8 mouse cellular contexts compared by ENCODE assay signal in the genomic region with DNA sequence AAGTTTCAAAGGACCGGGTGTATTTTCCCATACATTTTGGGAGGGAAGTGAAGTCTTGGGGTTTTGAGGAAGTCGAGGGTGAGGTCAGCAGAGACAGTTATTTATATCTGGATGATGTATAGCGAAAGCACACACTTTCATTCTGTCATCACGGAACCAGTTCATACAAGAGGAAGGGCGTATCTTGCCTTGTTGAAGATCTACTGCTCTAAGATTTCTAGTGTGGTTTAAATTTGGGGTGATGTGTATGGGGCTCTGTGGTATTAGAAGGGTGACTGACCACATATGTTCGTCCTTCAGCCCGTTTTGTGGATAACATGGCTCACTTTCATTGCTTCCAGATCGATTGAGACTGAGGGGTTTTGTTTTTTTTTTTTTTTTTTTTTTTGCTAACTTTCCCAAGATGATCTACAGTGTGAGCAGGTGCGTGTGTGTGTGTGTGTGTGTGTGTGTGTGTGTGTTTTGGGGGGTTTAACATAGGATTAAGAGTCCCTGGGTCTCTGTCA.
DNase-seq lines count a peak whose midpoint lies in the region; ATAC-seq and TF ChIP-seq lines count a peak whose summit lies in the region.

No protein-coding gene starts in this region.

- 72% methylated on average over 9 of the region's 9 CpGs for WGBS in neural tube, embryonic 12.5 days
- WGBS in forebrain, postnatal 0 days, result 77% methylated on average over 9 of the region's 9 CpGs
- 17% methylated on average over 9 of the region's 9 CpGs for WGBS in liver, embryonic 16.5 days (ENCODE audit: insufficient replicate concordance)
- 24% methylated on average over 9 of the region's 9 CpGs for WGBS in stomach, embryonic 16.5 days

- no peak overlapping the region for H3K27ac ChIP-seq in neural tube, embryonic 12.5 days
- no peak overlapping the region; the same call in 1 of the 2 replicates for H3K27ac ChIP-seq in forebrain, postnatal 0 days (ENCODE audit: low read depth, low read length)
- H3K27ac ChIP-seq in liver, embryonic 16.5 days (ENCODE audit: low read length), result peak overlapping the region; percentile 8; the same call in 1 of the 2 replicates
- H3K27ac ChIP-seq in stomach, embryonic 16.5 days (ENCODE audit: low read length), result peak overlapping the region; percentile 98

- no peak overlapping the region for H3K9ac ChIP-seq in neural tube, embryonic 12.5 days
- no peak overlapping the region for H3K9ac ChIP-seq in forebrain, postnatal 0 days
- H3K9ac ChIP-seq in liver, embryonic 16.5 days (ENCODE audit: low read depth, low read length), result no peak overlapping the region
- H3K9ac ChIP-seq in stomach, embryonic 16.5 days (ENCODE audit: low read length), result peak overlapping the region; percentile 58

- no peaks in the 10 kb centered on the region for H3K27me3 ChIP-seq in neural tube, embryonic 12.5 days (replicated peaks)
- no peaks in the 10 kb centered on the region for H3K27me3 ChIP-seq in forebrain, postnatal 0 days (ENCODE audit: insufficient read depth, low read length)
- peaks cover 8% of the 10 kb centered on the region for H3K27me3 ChIP-seq in liver, embryonic 16.5 days (ENCODE audit: control insufficient read depth, insufficient read depth, low read depth, low read length)
- H3K27me3 ChIP-seq in stomach, embryonic 16.5 days (ENCODE audit: control insufficient read depth, insufficient read depth, low read length), result no peaks in the 10 kb centered on the region

- H3K4me1 ChIP-seq in neural tube, embryonic 12.5 days, result peaks cover 12% of the 10 kb centered on the region
- peaks cover 9% of the 10 kb centered on the region for H3K4me1 ChIP-seq in forebrain, postnatal 0 days (ENCODE audit: insufficient read depth)
- H3K4me1 ChIP-seq in liver, embryonic 16.5 days (ENCODE audit: control insufficient read depth, low read depth, low read length), result peaks cover 2% of the 10 kb centered on the region; the same call in 1 of the 2 replicates
- peaks cover 33% of the 10 kb centered on the region for H3K4me1 ChIP-seq in stomach, embryonic 16.5 days (ENCODE audit: control insufficient read depth, insufficient read depth, low read length)

- no peaks in the 10 kb centered on the region for H3K9me3 ChIP-seq in neural tube, embryonic 12.5 days
- H3K9me3 ChIP-seq in forebrain, postnatal 0 days (ENCODE audit: low read length), result no peaks in the 10 kb centered on the region
- H3K9me3 ChIP-seq in liver, embryonic 16.5 days (replicated peaks; ENCODE audit: control insufficient read depth, low read length), result 0 out of 2 replicates have a peak, but pooled peaks cover 2% of the 10 kb centered on the region
- no peaks in the 10 kb centered on the region for H3K9me3 ChIP-seq in stomach, embryonic 16.5 days (replicated peaks; ENCODE audit: control insufficient read depth, low read length)

- H3K4me3 ChIP-seq in neural tube, embryonic 12.5 days, result no peak overlapping the region
- no peak overlapping the region for H3K4me3 ChIP-seq in forebrain, postnatal 0 days (ENCODE audit: low read depth, low read length)
- no peak overlapping the region for H3K4me3 ChIP-seq in liver, embryonic 16.5 days (ENCODE audit: low read depth, low read length)
- peak overlapping the region; percentile 16 for H3K4me3 ChIP-seq in stomach, embryonic 16.5 days (replicated peaks; ENCODE audit: low read length)

- H3K36me3 ChIP-seq in neural tube, embryonic 12.5 days, result no peaks in the 10 kb centered on the region
- H3K36me3 ChIP-seq in forebrain, postnatal 0 days (ENCODE audit: insufficient read depth), result no peaks in the 10 kb centered on the region
- H3K36me3 ChIP-seq in liver, embryonic 16.5 days (ENCODE audit: control insufficient read depth, insufficient read depth), result no peaks in the 10 kb centered on the region
- H3K36me3 ChIP-seq in stomach, embryonic 16.5 days (ENCODE audit: control insufficient read depth, insufficient read depth, low read length), result no peaks in the 10 kb centered on the region

- no peak for TF ChIP-seq CTCF in forebrain, postnatal 0 days (IDR thresholded peaks at IDR 0.05; ENCODE audit: low read depth)

- H3K4me2 ChIP-seq in neural tube, embryonic 12.5 days (replicated peaks), result 0 out of 2 replicates have a peak overlapping the region, but pooled peaks have one; percentile 51
- H3K4me2 ChIP-seq in forebrain, postnatal 0 days (ENCODE audit: low read depth), result 0 out of 2 replicates have a peak overlapping the region, but pooled peaks have one; percentile 38
- peak overlapping the region; percentile 42 for H3K4me2 ChIP-seq in liver, embryonic 16.5 days (ENCODE audit: low read depth, low read length)
- H3K4me2 ChIP-seq in stomach, embryonic 16.5 days (ENCODE audit: low read depth, low read length), result peak overlapping the region; percentile 55

- no peak for ATAC-seq in neural tube, embryonic 12.5 days (ENCODE audit: low FRiP score, low read depth)
- ATAC-seq in forebrain, postnatal 0 days, result no peak
- ATAC-seq in liver, embryonic 16.5 days (ENCODE audit: low read depth), result no peak
- ATAC-seq in stomach, embryonic 16.5 days (ENCODE audit: insufficient read depth, low FRiP score), result no peak

- DNase-seq in neural tube, embryonic 10.5 days (ENCODE audit: extremely low spot score, low spot score), result no peak
- no peak for DNase-seq in forebrain, postnatal 0 days
- DNase-seq in gastrocnemius, postnatal 25 days, result no peak
- DNase-seq in embryo, embryonic 10.5 days (ENCODE audit: low spot score), result no peak
- no peak for DNase-seq in cerebellum, postnatal 4 days (ENCODE audit: low spot score in 2 of 2)

Comparison
In these comparisons a context has a peak if more than half of its experiments do, and no peak if none do; other contexts are left out.
1. H3K27ac ChIP-seq: peak in liver, embryonic 16.5 days (single experiment) and stomach, embryonic 16.5 days (single experiment); none in neural tube, embryonic 12.5 days (single experiment) and forebrain, postnatal 0 days (single experiment).
2. Peak in every context shown above with its lines, with median percentiles within 50 percentile points of each other: H3K4me2 ChIP-seq.